Mouse (Mus musculus): ENCODE measurements around the gene Fancf. TPM values are rescaled to one million over a fixed set of nuclear protein-coding genes. Genes with fewer than 3 reads are reported as not detected.

Fancf gene
- polyA plus RNA-seq, 1 experiment from 2014 or later: 11.9 TPM

DNA sequence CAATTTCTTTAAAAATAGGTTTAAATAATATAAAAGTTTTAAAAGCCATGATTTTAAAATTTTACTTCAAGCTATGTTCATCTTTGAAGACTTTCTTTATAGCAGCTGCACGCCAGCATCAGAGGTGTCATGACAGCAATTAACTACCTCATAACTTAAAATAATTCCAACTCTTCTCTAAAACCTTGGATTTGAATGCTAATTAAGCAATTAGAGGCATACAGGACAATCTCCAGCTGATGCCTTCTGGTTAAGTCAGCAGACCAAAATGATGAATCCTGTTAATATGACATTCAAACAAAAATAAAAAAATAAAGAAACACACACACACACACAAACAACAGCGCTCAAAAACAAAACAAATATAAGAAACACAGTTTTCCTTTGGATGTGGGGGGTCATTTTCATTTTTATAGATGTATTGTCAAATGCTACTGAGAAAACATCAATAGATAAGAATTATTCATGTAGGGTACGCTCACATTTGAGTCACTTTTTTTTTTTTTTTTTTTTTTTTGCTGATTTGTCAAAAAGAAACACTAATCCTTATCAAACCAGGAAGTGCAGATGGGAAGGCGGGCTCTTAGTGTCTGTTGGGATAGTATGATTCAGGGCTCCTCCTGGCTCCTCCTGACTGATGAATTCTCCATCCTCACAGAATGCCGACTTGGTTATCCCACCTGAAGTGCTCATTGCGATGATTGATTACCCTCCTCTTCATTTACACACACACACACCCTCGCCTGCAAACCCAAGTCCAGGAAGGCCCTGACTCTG lies 38.3 kb downstream of the Fancf start:
- no peak overlapping the region for H3K4me3 ChIP-seq (replicated peaks)
- no peak overlapping the region for H3K9ac ChIP-seq
- WGBS: 79% methylated on average over 7 of the region's 7 CpGs
- ATAC-seq (replicated peaks; ENCODE audit: low FRiP score): no peak
- no peak overlapping the region for H3K4me2 ChIP-seq
- no peak overlapping the region for H3K27ac ChIP-seq
- no peaks in the 10 kb centered on the region for H3K4me1 ChIP-seq
- H3K27me3 ChIP-seq: no peaks in the 10 kb centered on the region
- no peaks in the 10 kb centered on the region for H3K9me3 ChIP-seq (replicated peaks)
- H3K36me3 ChIP-seq: no peaks in the 10 kb centered on the region

DNA sequence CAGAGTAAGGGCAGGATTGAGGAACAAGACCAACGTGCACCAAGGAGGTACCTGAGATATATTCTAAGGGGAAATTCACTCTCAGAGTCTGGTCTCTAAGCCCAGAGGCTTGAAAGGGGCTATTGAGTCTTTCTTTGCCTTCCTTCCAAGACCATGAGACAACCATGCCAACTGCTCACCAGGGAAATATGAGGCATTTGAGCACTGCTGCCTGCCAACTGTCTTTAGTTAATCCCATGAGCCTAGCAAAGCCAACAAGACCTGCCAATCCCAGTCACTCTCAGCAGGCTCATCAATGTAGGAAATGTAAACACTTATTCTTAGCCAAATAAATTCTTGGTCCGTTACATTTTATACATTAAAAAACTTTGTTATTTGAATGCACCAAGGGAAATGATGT lies 40.6 kb downstream of the Fancf start:
- Histone ChIP-seq H3K9ac (no peak overlapping the region), H3K36me3 (no peaks in the 10 kb centered on the region), H3K4me1 (no peaks in the 10 kb centered on the region), H3K27me3 (0 out of 2 replicates have a peak, but pooled peaks cover 2% of the 10 kb centered on the region), H3K4me3 (replicated peaks) (no peak overlapping the region), H3K27ac (no peak overlapping the region), H3K4me2 (no peak overlapping the region), H3K9me3 (replicated peaks) (no peaks in the 10 kb centered on the region)
- ATAC-seq (replicated peaks; ENCODE audit: low FRiP score): no peak
- WGBS: 71% methylated on average over 2 of the region's 2 CpGs

DNA sequence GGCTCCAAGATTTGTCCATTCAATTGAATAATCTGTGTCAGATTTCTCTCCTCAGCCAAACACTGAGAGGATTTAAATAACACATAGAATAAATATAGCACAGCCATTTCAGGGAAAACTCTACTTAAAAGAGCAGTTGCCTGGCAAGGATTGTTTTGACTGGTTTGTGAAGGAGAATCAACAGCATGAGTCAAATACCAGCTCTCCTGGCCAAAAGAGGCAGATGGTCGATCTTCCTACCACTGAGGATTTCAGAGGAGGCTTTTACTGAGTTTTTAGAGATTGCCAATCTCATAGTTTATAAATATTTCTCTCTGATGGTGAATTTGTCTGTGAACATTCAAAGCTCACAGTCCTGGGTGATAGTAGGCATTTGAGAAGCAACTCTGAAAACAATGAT lies 42.2 kb downstream of the Fancf start:
- 68% methylated on average over 1 of the region's 1 CpGs for WGBS
- no peak for ATAC-seq (replicated peaks; ENCODE audit: low FRiP score)
- Histone ChIP-seq H3K4me3 (replicated peaks) (no peak overlapping the region), H3K4me2 (no peak overlapping the region), H3K27ac (no peak overlapping the region), H3K9me3 (replicated peaks) (no peaks in the 10 kb centered on the region), H3K9ac (no peak overlapping the region), H3K27me3 (peaks cover 2% of the 10 kb centered on the region; the same call in 1 of the 2 replicates), H3K36me3 (no peaks in the 10 kb centered on the region), H3K4me1 (no peaks in the 10 kb centered on the region)

DNA sequence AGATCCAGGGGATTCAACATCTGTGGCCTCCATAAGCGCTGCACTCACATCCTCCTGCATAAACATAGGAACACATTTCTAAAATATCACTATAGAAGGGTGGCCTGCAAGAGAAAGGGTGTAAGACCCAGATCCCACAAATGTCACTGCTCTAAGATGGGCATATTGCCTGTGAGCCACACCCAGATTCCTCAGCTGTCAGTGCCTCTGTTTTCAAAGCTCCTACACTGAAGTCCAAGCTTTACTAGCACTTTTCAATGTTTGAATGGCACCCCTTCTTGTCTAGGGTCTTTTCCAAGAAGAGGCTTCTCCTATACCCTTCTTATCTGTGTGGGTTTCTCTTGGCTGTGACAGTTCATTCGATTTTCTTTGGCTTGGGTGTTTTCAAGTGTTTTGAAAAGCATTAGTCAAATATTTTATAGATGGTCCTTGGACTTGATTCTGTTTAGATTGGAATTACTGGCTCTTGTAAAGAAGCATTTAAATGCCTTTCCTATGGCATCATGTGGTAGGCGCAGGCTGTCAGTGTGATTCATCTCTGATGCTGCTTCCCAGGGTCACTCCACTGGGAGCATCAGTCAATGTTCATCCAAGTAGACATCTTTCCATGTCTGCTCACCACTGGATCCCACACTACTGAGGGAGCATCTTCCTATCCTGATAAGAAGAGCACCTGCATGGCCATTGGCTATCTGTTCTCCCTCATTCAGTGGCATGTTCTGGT lies 43.7 kb downstream of the Fancf start:
- Histone ChIP-seq H3K9ac (no peak overlapping the region), H3K36me3 (no peaks in the 10 kb centered on the region), H3K27ac (no peak overlapping the region), H3K9me3 (replicated peaks) (no peaks in the 10 kb centered on the region), H3K4me1 (no peaks in the 10 kb centered on the region), H3K27me3 (peaks cover 2% of the 10 kb centered on the region; the same call in 1 of the 2 replicates), H3K4me2 (no peak overlapping the region), H3K4me3 (replicated peaks) (no peak overlapping the region)
- ATAC-seq (replicated peaks; ENCODE audit: low FRiP score): no peak
- WGBS: 69% methylated on average over 3 of the region's 3 CpGs

DNA sequence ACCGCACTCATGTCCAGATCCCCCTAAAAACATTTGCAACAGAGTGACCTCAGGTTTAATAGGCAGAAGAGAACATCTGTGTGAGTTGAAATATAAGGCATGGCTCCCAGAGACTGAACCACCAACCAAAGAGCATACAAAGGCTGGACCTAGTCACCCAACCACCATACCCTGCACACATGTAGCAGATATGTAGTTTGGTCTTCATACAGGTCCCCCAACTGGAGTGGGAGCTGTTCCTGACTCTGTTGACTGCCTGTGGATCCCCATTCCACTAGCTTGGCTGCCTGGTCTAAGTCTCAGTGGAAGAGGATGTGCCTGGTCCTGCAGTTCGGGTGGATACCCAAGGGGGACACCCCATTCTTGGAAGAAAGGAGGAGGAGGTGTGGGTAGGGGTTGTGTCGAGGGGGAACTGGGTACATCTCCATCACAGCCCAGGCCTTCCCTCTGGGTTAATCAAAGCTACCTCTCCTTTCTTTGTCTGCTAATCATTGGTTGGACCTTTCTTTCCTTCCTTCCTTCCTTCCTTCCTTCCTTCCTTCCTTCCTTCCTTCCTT lies 45.7 kb downstream of the Fancf start:
- Histone ChIP-seq H3K4me2 (no peak overlapping the region), H3K27me3 (peaks cover 2% of the 10 kb centered on the region; the same call in 1 of the 2 replicates), H3K9ac (no peak overlapping the region), H3K27ac (no peak overlapping the region), H3K36me3 (no peaks in the 10 kb centered on the region), H3K4me1 (no peaks in the 10 kb centered on the region), H3K9me3 (replicated peaks) (no peaks in the 10 kb centered on the region), H3K4me3 (replicated peaks) (no peak overlapping the region)
- 65% methylated on average over 3 of the region's 3 CpGs for WGBS
- ATAC-seq (replicated peaks; ENCODE audit: low FRiP score): no peak

DNA sequence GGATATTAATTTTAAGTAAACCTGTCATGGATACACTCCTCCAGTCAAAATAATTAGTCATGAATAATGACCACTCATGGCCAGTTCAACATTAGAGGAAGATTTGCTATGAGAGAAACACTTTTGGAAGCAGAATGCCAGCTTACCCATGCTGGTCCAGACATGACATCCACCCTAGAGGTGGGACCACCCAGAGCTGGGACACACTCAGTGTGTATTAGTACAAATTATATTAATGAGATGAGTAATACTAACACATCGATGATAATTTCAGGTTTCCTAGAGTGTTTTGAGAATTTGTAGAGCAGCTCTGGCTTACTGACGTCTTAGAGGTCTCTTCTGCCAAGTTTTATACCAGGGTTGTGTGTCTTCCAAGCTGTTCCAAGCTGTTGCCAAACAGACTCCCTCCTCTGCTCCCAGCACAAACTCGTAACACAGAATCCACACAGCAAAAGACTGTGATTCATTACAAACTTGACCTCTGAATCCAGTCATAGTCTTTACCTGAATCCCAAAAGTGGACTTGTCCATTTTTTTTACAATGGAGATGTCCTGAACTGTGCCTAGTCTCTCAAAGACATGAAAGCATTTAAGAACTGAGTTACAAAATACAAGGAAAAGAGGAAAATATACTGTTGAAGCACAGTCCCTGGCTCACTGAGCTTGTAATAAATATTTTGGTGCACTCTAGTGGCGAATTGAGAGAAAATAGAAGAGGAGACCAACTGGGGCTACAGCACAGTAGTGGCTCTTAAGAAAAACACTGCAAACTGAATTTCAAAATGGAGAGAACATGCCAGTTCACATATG lies 46.4 kb downstream of the Fancf start:
- Histone ChIP-seq H3K27me3 (peaks cover 2% of the 10 kb centered on the region; the same call in 1 of the 2 replicates), H3K27ac (no peak overlapping the region), H3K36me3 (no peaks in the 10 kb centered on the region), H3K4me3 (replicated peaks) (no peak overlapping the region), H3K4me1 (no peaks in the 10 kb centered on the region), H3K9me3 (replicated peaks) (no peaks in the 10 kb centered on the region), H3K9ac (no peak overlapping the region), H3K4me2 (no peak overlapping the region)
- ATAC-seq (replicated peaks; ENCODE audit: low FRiP score): no peak
- WGBS: 48% methylated on average over 4 of the region's 4 CpGs

Other genes starting within 250 kb of the Fancf start
- gene Slc17a6, start 240.3 kb downstream of the Fancf start, polyA plus RNA-seq (2015; fragmentation: Nextera tagmentation; extraction: Ambion mirVana): not detected in 2 replicates
- 93.5 and 93.9 TPM in 2 replicates for gene Gas2, start 252 bp downstream of the Fancf start, polyA plus RNA-seq (2015; fragmentation: Nextera tagmentation; extraction: Ambion mirVana)
- gene Svip, start 143.8 kb upstream of the Fancf start, polyA plus RNA-seq (2015; fragmentation: Nextera tagmentation; extraction: Ambion mirVana): 8.9 and 9.8 TPM in 2 replicates
- gene 1700015G11Rik, start 153.5 kb upstream of the Fancf start, polyA plus RNA-seq (2015; fragmentation: Nextera tagmentation; extraction: Ambion mirVana): not detected in 2 replicates

All from kidney, embryonic 15.5 days (tissue).